Mouse (Mus musculus) hindbrain, embryonic 11.5 days (tissue): Measurements from ENCODE around the gene Skp1a. TPM values are rescaled to one million over a fixed set of nuclear protein-coding genes. Genes with fewer than 3 reads are reported as not detected.

Source experiments
- ATAC-seq: fragments of 200-750 bp; cut with Nextera tagmentation; 2 replicates; pipeline ENCODE4 v1.8.0; 2017; ENCODE audit warnings: mild to moderate bottlenecking, moderate TSS enrichment, moderate library complexity; ENCODE audit not compliant: low FRiP score
- DNase-seq: peaks from one replicate; pipeline ENCODE4 v3.0.0-alpha.2; 2015; ENCODE audit warnings: low spot score
- H3K27ac ChIP-seq: fragments of 300-500 bp; sonication (generic); 2 replicates; pipeline ENCODE4 v1.5.1; 2014; ENCODE audit warnings: mild to moderate bottlenecking, low read depth, low read length
- H3K27me3 ChIP-seq: fragments of 300-500 bp; sonication (generic); 2 replicates; pipeline ENCODE4 v1.6.1; 2014; ENCODE audit warnings: mild to moderate bottlenecking, low read length, moderate library complexity, mixed read lengths; ENCODE audit not compliant: control insufficient read depth, insufficient read depth
- H3K36me3 ChIP-seq: fragments of 300-500 bp; sonication (generic); 2 replicates; pipeline ENCODE4 v1.6.1; 2014; ENCODE audit warnings: mild to moderate bottlenecking, low read length, moderate library complexity, mixed read lengths; ENCODE audit not compliant: control insufficient read depth, insufficient read depth
- H3K4me1 ChIP-seq: fragments of 300-500 bp; sonication (generic); replicated peaks from 2 replicates; pipeline ENCODE4 v1.6.1; 2014; ENCODE audit warnings: low read length, mixed read lengths; ENCODE audit not compliant: control insufficient read depth, insufficient read depth
- H3K4me2 ChIP-seq: fragments of 300-500 bp; sonication (generic); replicated peaks from 2 replicates; pipeline ENCODE4 v1.6.1; 2014; ENCODE audit warnings: mild to moderate bottlenecking, low read depth, low read length
- H3K4me3 ChIP-seq: fragments of 300-500 bp; sonication (generic); 2 replicates; pipeline ENCODE4 v1.5.1; 2014; ENCODE audit warnings: low read depth, low read length
- H3K9ac ChIP-seq: fragments of 300-500 bp; sonication (generic); 2 replicates; pipeline ENCODE4 v1.6.1; 2014; ENCODE audit warnings: low read depth, low read length
- H3K9me3 ChIP-seq: fragments of 300-500 bp; sonication (generic); 2 replicates; pipeline ENCODE4 v1.6.1; 2016; ENCODE audit warnings: low read length; ENCODE audit not compliant: control insufficient read depth
- WGBS: fragments of 180-500 bp; shearing (Covaris S2); extraction: QIAGEN DNeasy Blood & Tissue Kit; methylation state at CpG from one replicate; pipeline ENCODE4 v1.1.7; 2014; 5-methylcytosine and 5-hydroxymethylcytosine counted together
- polyA plus RNA-seq: library from polyadenylated mRNA; unstranded; fragments of >200 nt; fragmentation: Nextera tagmentation; extraction: Ambion mirVana; gene quantifications from 2 replicates; pipeline ENCODE4 v1.2.1, GENCODE M21; 2014

Gene Skp1a
- polyA plus RNA-seq, 1 experiment from 2014 or later, result 1,116 TPM

DNA sequence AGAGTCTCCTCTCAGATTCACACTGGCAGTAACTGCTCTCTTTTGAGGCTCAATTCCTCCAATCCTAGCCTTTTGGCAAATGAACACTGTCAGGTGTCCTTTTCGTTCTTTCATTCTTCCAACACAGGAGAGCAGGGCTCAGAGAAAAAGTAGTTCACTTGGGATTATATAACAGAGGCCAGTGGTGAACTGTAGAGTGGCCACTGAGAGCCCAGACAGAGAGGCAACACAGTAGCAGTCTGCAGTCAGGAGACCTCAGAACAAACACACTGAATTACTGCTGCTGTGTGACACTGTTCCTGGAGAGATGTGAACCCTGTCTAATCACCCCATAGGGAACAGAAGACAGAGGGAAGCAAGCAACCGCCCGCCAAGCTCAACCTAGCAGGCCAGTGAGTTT lies 4.7 kb upstream of the Skp1a start:
- no peak for ATAC-seq
- Histone ChIP-seq H3K4me3 (no peak overlapping the region), H3K27me3 (no peaks in the 10 kb centered on the region), H3K9ac (no peak overlapping the region), H3K4me2 (no peak overlapping the region), H3K9me3 (no peaks in the 10 kb centered on the region), H3K36me3 (no peaks in the 10 kb centered on the region), H3K4me1 (no peaks in the 10 kb centered on the region), H3K27ac (no peak overlapping the region)
- no peak for DNase-seq
- WGBS, result 77% methylated on average over 3 of the region's 3 CpGs

- H3K4me2 ChIP-seq, result no peak overlapping the region
- H3K9me3 ChIP-seq, result no peaks in the 10 kb centered on the region
- no peak for DNase-seq
- no peak for ATAC-seq
- no peaks in the 10 kb centered on the region for H3K36me3 ChIP-seq
- no peaks in the 10 kb centered on the region for H3K27me3 ChIP-seq
- 84% methylated on average over 13 of the region's 13 CpGs for WGBS
- H3K4me1 ChIP-seq, result no peaks in the 10 kb centered on the region
- H3K27ac ChIP-seq, result no peak overlapping the region
- H3K4me3 ChIP-seq, result no peak overlapping the region
- H3K9ac ChIP-seq, result no peak overlapping the region
Observed at GRCm38 (mm10) chr11:52227466-52228226, 4.1 kb upstream of the Skp1a start.

GRCm38 (mm10) chr11:52228722-52229448 lies 2.9 kb upstream of the Skp1a start:
- no peak overlapping the region for H3K4me2 ChIP-seq
- H3K9me3 ChIP-seq, result no peaks in the 10 kb centered on the region
- H3K36me3 ChIP-seq, result no peaks in the 10 kb centered on the region
- H3K4me3 ChIP-seq, result no peak overlapping the region
- no peak for DNase-seq
- no peak for ATAC-seq
- H3K27ac ChIP-seq, result no peak overlapping the region
- no peaks in the 10 kb centered on the region for H3K27me3 ChIP-seq
- H3K4me1 ChIP-seq, result no peaks in the 10 kb centered on the region
- WGBS, result 76% methylated on average over 7 of the region's 7 CpGs
- no peak overlapping the region for H3K9ac ChIP-seq

GRCm38 (mm10) chr11:52230694-52231093 lies 1.1 kb upstream of the Skp1a start:
- H3K4me1 ChIP-seq, result no peaks in the 10 kb centered on the region
- H3K4me2 ChIP-seq, result peak overlapping the region; percentile 80
- peak overlapping the region; percentile 100; the same call in 1 of the 2 replicates for H3K4me3 ChIP-seq
- no peaks in the 10 kb centered on the region for H3K36me3 ChIP-seq
- no peak for DNase-seq
- ATAC-seq, result no peak
- H3K9me3 ChIP-seq, result no peaks in the 10 kb centered on the region
- no peaks in the 10 kb centered on the region for H3K27me3 ChIP-seq
- WGBS, result 56% methylated on average over 5 of the region's 5 CpGs
- peak overlapping the region; percentile 99; the same call in 1 of the 2 replicates for H3K9ac ChIP-seq
- H3K27ac ChIP-seq, result no peak overlapping the region

DNA sequence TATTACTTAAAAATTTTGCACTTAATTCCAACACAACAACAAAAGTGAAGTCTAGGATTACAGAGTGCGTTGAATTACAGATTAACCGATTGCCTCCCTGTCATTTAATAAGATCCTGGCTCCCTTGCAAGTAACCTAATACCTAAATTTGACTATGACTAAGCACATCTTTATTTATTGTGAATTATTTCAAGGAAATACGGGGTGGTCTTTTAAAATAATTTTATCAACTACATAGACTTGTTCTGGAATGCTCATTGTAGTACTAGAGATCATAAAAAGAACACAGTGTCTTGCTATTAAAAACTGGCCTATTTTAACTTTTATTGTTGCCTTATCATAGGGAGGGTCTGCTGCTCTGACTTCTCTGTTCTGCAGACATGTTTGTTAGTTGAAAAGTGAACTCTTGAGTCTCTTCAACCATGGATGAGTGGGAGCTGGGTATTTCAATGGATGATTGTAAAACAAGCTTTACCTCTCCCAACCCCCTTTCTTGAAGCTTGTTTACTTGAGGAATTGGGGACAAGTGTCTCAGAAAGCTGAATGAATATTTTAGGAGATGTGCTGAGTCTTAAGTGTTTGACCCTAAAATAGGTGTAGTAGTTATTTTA lies 1.4 kb downstream of the Skp1a start:
- Histone ChIP-seq H3K27ac (no peak overlapping the region), H3K36me3 (0 out of 2 replicates have a peak, but pooled peaks cover 2% of the 10 kb centered on the region), H3K27me3 (no peaks in the 10 kb centered on the region), H3K4me1 (no peaks in the 10 kb centered on the region), H3K4me2 (peak overlapping the region; percentile 80), H3K4me3 (peak overlapping the region; percentile 100), H3K9me3 (no peaks in the 10 kb centered on the region), H3K9ac (peak overlapping the region; percentile 99; the same call in 1 of the 2 replicates)
- no peak for DNase-seq
- no peak for ATAC-seq
- WGBS, result 35% methylated on average over 3 of the region's 3 CpGs

- no peak overlapping the region for H3K4me3 ChIP-seq
- H3K36me3 ChIP-seq, result 0 out of 2 replicates have a peak, but pooled peaks cover 2% of the 10 kb centered on the region
- no peak overlapping the region for H3K9ac ChIP-seq
- H3K9me3 ChIP-seq, result no peaks in the 10 kb centered on the region
- ATAC-seq, result no peak
- no peak for DNase-seq
- H3K4me2 ChIP-seq, result no peak overlapping the region
- no peaks in the 10 kb centered on the region for H3K4me1 ChIP-seq
- 93% methylated on average over 1 of the region's 1 CpGs for WGBS
- H3K27ac ChIP-seq, result no peak overlapping the region
- no peaks in the 10 kb centered on the region for H3K27me3 ChIP-seq
Observed at GRCm38 (mm10) chr11:52233906-52234305, 2.1 kb downstream of the Skp1a start.

- Histone ChIP-seq H3K4me3 (no peak overlapping the region), H3K4me1 (no peaks in the 10 kb centered on the region), H3K27ac (no peak overlapping the region), H3K36me3 (0 out of 2 replicates have a peak, but pooled peaks cover 2% of the 10 kb centered on the region), H3K9me3 (no peaks in the 10 kb centered on the region), H3K4me2 (no peak overlapping the region), H3K27me3 (no peaks in the 10 kb centered on the region), H3K9ac (no peak overlapping the region)
- no peak for DNase-seq
- ATAC-seq, result no peak
Observed at GRCm38 (mm10) chr11:52234509-52234908, 2.7 kb downstream of the Skp1a start.

DNA sequence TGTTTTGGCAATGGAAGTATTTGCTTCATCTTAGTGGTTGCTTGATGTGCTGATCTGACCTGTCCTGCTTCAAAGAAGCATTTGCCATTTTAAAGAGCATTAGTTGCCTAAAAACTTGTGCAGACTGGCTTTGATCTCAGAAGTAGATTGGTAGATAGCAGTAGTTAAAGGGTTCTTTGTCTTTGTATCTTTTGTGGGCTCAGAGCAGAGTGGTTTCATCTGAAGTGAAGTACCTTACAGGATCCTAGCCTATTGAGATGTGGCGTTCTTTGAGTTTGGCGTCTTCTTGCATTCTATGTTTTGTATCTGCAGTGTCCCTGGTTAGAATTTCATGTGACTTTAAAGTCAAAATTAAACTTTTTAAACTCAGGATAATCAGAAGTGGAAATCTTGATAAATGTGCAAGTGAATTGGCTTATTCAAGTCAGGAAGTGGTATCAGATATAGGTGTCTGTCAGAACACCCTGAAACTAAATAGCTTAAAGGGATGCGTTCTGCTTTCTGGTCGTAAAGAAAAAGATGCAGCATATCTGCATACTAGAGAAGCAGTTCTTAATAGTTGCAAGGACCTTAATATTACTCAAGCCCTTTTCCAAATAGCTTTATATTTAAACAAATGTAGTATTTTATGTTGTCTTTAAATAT lies 9.2 kb downstream of the Skp1a start:
- Histone ChIP-seq H3K9me3 (no peaks in the 10 kb centered on the region), H3K4me1 (no peaks in the 10 kb centered on the region), H3K27ac (no peak overlapping the region), H3K4me3 (no peak overlapping the region), H3K4me2 (no peak overlapping the region), H3K27me3 (no peaks in the 10 kb centered on the region), H3K36me3 (0 out of 2 replicates have a peak, but pooled peaks cover 2% of the 10 kb centered on the region), H3K9ac (no peak overlapping the region)
- ATAC-seq, result no peak
- WGBS, result 93% methylated on average over 4 of the region's 4 CpGs
- DNase-seq, result no peak
